Mouse (Mus musculus): Measurements from ENCODE around the gene Med21. TPM values are rescaled to one million over a fixed set of nuclear protein-coding genes. Genes with fewer than 3 reads are reported as not detected.
A peak's percentile ranks its signal among the peaks of the same experiment; 100 is the strongest.

The Med21 gene
- 142 and 151 TPM in 2 replicates for polyA plus RNA-seq (2015; fragmentation: Nextera tagmentation; extraction: Ambion mirVana)

DNA sequence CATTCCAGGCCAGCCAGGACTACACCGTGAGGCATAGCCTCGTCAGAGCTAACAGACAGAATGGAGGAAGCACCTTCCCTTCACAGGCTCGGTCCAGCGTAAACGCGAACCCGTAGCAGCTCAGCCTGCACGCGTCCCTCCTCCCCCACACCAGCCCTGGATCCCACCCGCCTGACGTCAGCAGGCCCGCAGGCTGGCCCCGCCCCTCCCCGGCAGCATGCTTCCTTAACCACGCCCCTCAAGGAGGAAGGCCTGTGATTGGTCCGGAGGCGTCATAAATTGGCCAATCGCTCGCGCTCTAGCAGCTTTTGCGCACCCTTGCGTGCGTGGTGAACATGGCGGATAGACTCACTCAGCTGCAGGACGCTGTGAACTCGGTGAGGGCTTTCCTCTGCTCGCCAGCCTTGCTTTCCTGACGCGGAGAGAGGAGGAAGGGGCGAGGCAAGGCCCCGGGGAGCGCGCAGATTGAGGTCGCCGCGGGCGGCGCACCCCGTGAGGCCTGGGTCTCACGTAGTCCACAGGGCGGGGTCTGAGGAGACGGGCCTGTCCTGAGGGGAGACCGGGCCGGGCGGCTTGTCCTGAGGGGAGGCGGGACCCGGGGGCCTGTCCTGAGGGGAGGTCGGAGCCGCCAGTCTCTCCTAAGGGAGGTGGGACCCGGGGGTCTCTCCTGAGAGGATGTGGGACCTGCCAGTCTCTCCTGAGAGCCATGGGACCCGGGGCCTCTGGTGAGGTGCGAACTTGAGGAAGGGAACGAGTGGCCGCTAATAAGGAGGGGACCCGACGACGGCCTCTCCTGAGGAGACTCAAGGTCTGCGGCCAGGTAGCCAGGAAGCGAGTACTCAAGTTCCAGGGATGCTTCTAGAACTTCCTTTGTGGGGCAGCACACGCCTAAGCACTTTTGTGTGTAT is at the start of gene Med21, which contains the start of gene Tm7sf3:
Gene Med21 (plus strand): TSS at position 272 of the 908 bp plus-strand sequence.
Gene Tm7sf3 (minus strand): TSS at position 549 of the 908 bp plus-strand sequence.
- Histone ChIP-seq H3K4me3 (ENCODE audit: low read length) (peak within 1 kb of the TSS; percentile 93), H3K9me3 (ENCODE audit: low read length) (no peaks in the 10 kb centered on the region), H3K4me1 (ENCODE audit: insufficient read depth, low read length) (peaks cover 8% of the 10 kb centered on the region), H3K4me2 (replicated peaks; ENCODE audit: low read depth, low read length) (peak within 1 kb of the TSS; percentile 78), H3K27ac (ENCODE audit: low read length) (peak within 1 kb of the TSS; percentile 95), H3K36me3 (ENCODE audit: insufficient read depth, low read length) (no peaks in the 10 kb centered on the region), H3K27me3 (ENCODE audit: insufficient read depth, low read length) (no peaks in the 10 kb centered on the region), H3K9ac (replicated peaks; ENCODE audit: low read length) (peak within 1 kb of the TSS; percentile 91)
- ATAC-seq (ENCODE audit: low FRiP score, low TSS enrichment): peak; percentile 97
- WGBS: under 1% methylated on average over 49 of the region's 60 CpGs

GRCm38 (mm10) chr6:146602601-146603000 is 39.7 kb upstream of the Med21 start:
- peaks cover 52% of the 10 kb centered on the region for H3K36me3 ChIP-seq (ENCODE audit: insufficient read depth, low read length)

DNA sequence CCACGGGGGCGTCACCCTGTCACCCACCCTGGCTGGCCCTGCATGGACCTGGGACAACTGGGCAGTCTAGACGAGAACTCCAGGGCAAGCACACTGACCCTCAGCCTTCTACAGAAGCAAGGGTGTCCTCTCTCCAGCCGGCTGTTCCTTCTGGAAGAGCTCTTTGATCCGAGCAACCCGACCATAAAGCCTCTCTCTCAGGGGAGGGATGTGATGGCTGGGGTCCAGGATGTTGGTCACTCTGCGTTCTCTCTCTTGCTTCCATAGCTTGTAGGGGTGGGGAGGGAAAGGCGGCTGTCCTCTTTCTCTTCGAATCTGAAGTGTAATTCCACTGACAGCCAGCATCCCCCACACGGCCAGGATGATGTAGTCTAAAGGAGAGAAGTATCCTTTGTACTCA is 38.7 kb upstream of the Med21 start:
- Histone ChIP-seq H3K27me3 (ENCODE audit: insufficient read depth, low read length) (no peaks in the 10 kb centered on the region), H3K9me3 (ENCODE audit: low read length) (no peaks in the 10 kb centered on the region), H3K36me3 (ENCODE audit: insufficient read depth, low read length) (peaks cover 54% of the 10 kb centered on the region), H3K4me2 (replicated peaks; ENCODE audit: low read depth, low read length) (no peak overlapping the region), H3K4me3 (ENCODE audit: low read length) (no peak overlapping the region), H3K27ac (ENCODE audit: low read length) (no peak overlapping the region), H3K4me1 (ENCODE audit: insufficient read depth, low read length) (no peaks in the 10 kb centered on the region), H3K9ac (replicated peaks; ENCODE audit: low read length) (no peak overlapping the region)
- 43% methylated on average over 10 of the region's 10 CpGs for WGBS
- ATAC-seq (ENCODE audit: low FRiP score, low TSS enrichment): no peak

More at GRCm38 (mm10) chr6:146602601-146603000, 39.7 kb upstream of the Med21 start:
- no peak overlapping the region for H3K27ac ChIP-seq (ENCODE audit: low read length)
- H3K4me2 ChIP-seq (replicated peaks; ENCODE audit: low read depth, low read length): no peak overlapping the region
- no peak overlapping the region for H3K9ac ChIP-seq (replicated peaks; ENCODE audit: low read length)
- no peaks in the 10 kb centered on the region for H3K4me1 ChIP-seq (ENCODE audit: insufficient read depth, low read length)
- no peak for ATAC-seq (ENCODE audit: low FRiP score, low TSS enrichment)
- no peaks in the 10 kb centered on the region for H3K9me3 ChIP-seq (ENCODE audit: low read length)
- WGBS: 69% methylated on average over 4 of the region's 4 CpGs
- no peaks in the 10 kb centered on the region for H3K27me3 ChIP-seq (ENCODE audit: insufficient read depth, low read length)
- no peak overlapping the region for H3K4me3 ChIP-seq (ENCODE audit: low read length)

- H3K4me1 ChIP-seq (ENCODE audit: insufficient read depth, low read length): no peaks in the 10 kb centered on the region
- no peak overlapping the region for H3K4me3 ChIP-seq (ENCODE audit: low read length)
- ATAC-seq (ENCODE audit: low FRiP score, low TSS enrichment): no peak
- H3K36me3 ChIP-seq (ENCODE audit: insufficient read depth, low read length): peaks cover 49% of the 10 kb centered on the region
- H3K27me3 ChIP-seq (ENCODE audit: insufficient read depth, low read length): no peaks in the 10 kb centered on the region
- no peaks in the 10 kb centered on the region for H3K9me3 ChIP-seq (ENCODE audit: low read length)
- H3K9ac ChIP-seq (replicated peaks; ENCODE audit: low read length): no peak overlapping the region
- WGBS: 65% methylated on average over 6 of the region's 6 CpGs
- no peak overlapping the region for H3K4me2 ChIP-seq (replicated peaks; ENCODE audit: low read depth, low read length)
- no peak overlapping the region for H3K27ac ChIP-seq (ENCODE audit: low read length)
These were observed 31.0 kb upstream of the Med21 start for GRCm38 (mm10) chr6:146611385-146611784.

GRCm38 (mm10) chr6:146611897-146612296 is 30.4 kb upstream of the Med21 start:
- 90% methylated on average over 7 of the region's 7 CpGs for WGBS
- Histone ChIP-seq H3K27ac (ENCODE audit: low read length) (no peak overlapping the region), H3K36me3 (ENCODE audit: insufficient read depth, low read length) (peaks cover 54% of the 10 kb centered on the region), H3K9me3 (ENCODE audit: low read length) (no peaks in the 10 kb centered on the region), H3K27me3 (ENCODE audit: insufficient read depth, low read length) (no peaks in the 10 kb centered on the region), H3K4me2 (replicated peaks; ENCODE audit: low read depth, low read length) (no peak overlapping the region), H3K4me3 (ENCODE audit: low read length) (no peak overlapping the region), H3K9ac (replicated peaks; ENCODE audit: low read length) (no peak overlapping the region), H3K4me1 (ENCODE audit: insufficient read depth, low read length) (no peaks in the 10 kb centered on the region)
- no peak for ATAC-seq (ENCODE audit: low FRiP score, low TSS enrichment)

GRCm38 (mm10) chr6:146612736-146613135 is 29.6 kb upstream of the Med21 start:
- WGBS: 89% methylated on average over 5 of the region's 5 CpGs

GRCm38 (mm10) chr6:146613907-146614306 is 28.4 kb upstream of the Med21 start:
- Histone ChIP-seq H3K4me3 (ENCODE audit: low read length) (no peak overlapping the region), H3K36me3 (ENCODE audit: insufficient read depth, low read length) (peaks cover 65% of the 10 kb centered on the region), H3K9me3 (ENCODE audit: low read length) (no peaks in the 10 kb centered on the region), H3K4me2 (replicated peaks; ENCODE audit: low read depth, low read length) (no peak overlapping the region), H3K9ac (replicated peaks; ENCODE audit: low read length) (no peak overlapping the region), H3K4me1 (ENCODE audit: insufficient read depth, low read length) (no peaks in the 10 kb centered on the region), H3K27ac (ENCODE audit: low read length) (no peak overlapping the region), H3K27me3 (ENCODE audit: insufficient read depth, low read length) (no peaks in the 10 kb centered on the region)
- ATAC-seq (ENCODE audit: low FRiP score, low TSS enrichment): no peak
- WGBS: 90% methylated on average over 5 of the region's 5 CpGs

More at GRCm38 (mm10) chr6:146612736-146613135, 29.6 kb upstream of the Med21 start:
- ATAC-seq (ENCODE audit: low FRiP score, low TSS enrichment): no peak
- Histone ChIP-seq H3K4me1 (ENCODE audit: insufficient read depth, low read length) (no peaks in the 10 kb centered on the region), H3K9me3 (ENCODE audit: low read length) (no peaks in the 10 kb centered on the region), H3K27ac (ENCODE audit: low read length) (no peak overlapping the region), H3K36me3 (ENCODE audit: insufficient read depth, low read length) (peaks cover 59% of the 10 kb centered on the region), H3K9ac (replicated peaks; ENCODE audit: low read length) (no peak overlapping the region), H3K27me3 (ENCODE audit: insufficient read depth, low read length) (no peaks in the 10 kb centered on the region), H3K4me2 (replicated peaks; ENCODE audit: low read depth, low read length) (no peak overlapping the region), H3K4me3 (ENCODE audit: low read length) (no peak overlapping the region)

DNA sequence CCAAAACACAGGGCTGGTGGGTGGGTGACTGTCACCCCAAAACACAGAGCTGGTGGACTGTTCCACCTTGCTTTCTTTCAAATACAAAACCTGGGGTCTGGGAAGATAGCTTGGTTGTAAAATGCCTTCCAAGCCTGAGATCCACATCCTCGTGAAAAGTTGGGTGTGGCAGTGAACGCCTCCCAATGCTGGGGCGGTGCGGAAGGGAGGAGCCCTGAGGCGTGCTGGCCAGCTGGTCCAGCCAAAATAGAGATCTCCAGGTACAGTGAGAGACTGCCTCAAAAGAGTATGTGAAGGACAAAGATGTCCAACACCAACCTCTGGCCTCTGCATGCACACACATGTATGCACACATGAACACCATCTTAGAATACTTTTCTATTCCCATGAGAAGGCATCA is 27.8 kb upstream of the Med21 start:
- WGBS: 90% methylated on average over 5 of the region's 5 CpGs
- H3K9ac ChIP-seq (replicated peaks; ENCODE audit: low read length): no peak overlapping the region
- no peak overlapping the region for H3K4me3 ChIP-seq (ENCODE audit: low read length)
- H3K27me3 ChIP-seq (ENCODE audit: insufficient read depth, low read length): no peaks in the 10 kb centered on the region
- no peaks in the 10 kb centered on the region for H3K9me3 ChIP-seq (ENCODE audit: low read length)
- no peak overlapping the region for H3K4me2 ChIP-seq (replicated peaks; ENCODE audit: low read depth, low read length)
- peaks cover 62% of the 10 kb centered on the region for H3K36me3 ChIP-seq (ENCODE audit: insufficient read depth, low read length)
- no peaks in the 10 kb centered on the region for H3K4me1 ChIP-seq (ENCODE audit: insufficient read depth, low read length)
- ATAC-seq (ENCODE audit: low FRiP score, low TSS enrichment): no peak
- no peak overlapping the region for H3K27ac ChIP-seq (ENCODE audit: low read length)

- ATAC-seq (ENCODE audit: low FRiP score, low TSS enrichment): no peak
- H3K9ac ChIP-seq (replicated peaks; ENCODE audit: low read length): no peak overlapping the region
- no peaks in the 10 kb centered on the region for H3K4me1 ChIP-seq (ENCODE audit: insufficient read depth, low read length)
- H3K9me3 ChIP-seq (ENCODE audit: low read length): no peaks in the 10 kb centered on the region
- no peak overlapping the region for H3K27ac ChIP-seq (ENCODE audit: low read length)
- H3K4me2 ChIP-seq (replicated peaks; ENCODE audit: low read depth, low read length): no peak overlapping the region
- H3K36me3 ChIP-seq (ENCODE audit: insufficient read depth, low read length): peaks cover 64% of the 10 kb centered on the region
- no peaks in the 10 kb centered on the region for H3K27me3 ChIP-seq (ENCODE audit: insufficient read depth, low read length)
- WGBS: 91% methylated on average over 8 of the region's 8 CpGs
- H3K4me3 ChIP-seq (ENCODE audit: low read length): no peak overlapping the region
These were observed 26.5 kb upstream of the Med21 start for GRCm38 (mm10) chr6:146615891-146616290.

GRCm38 (mm10) chr6:146616670-146617069 is 25.7 kb upstream of the Med21 start:
- Histone ChIP-seq H3K27ac (ENCODE audit: low read length) (no peak overlapping the region), H3K4me3 (ENCODE audit: low read length) (no peak overlapping the region), H3K9me3 (ENCODE audit: low read length) (no peaks in the 10 kb centered on the region), H3K36me3 (ENCODE audit: insufficient read depth, low read length) (peaks cover 70% of the 10 kb centered on the region), H3K9ac (replicated peaks; ENCODE audit: low read length) (no peak overlapping the region), H3K4me2 (replicated peaks; ENCODE audit: low read depth, low read length) (no peak overlapping the region), H3K27me3 (ENCODE audit: insufficient read depth, low read length) (no peaks in the 10 kb centered on the region), H3K4me1 (ENCODE audit: insufficient read depth, low read length) (no peaks in the 10 kb centered on the region)
- ATAC-seq (ENCODE audit: low FRiP score, low TSS enrichment): no peak
- 90% methylated on average over 2 of the region's 2 CpGs for WGBS

All from kidney, embryonic 16.5 days (tissue).